Mouse (Mus musculus) liver, embryonic 13.5 days (tissue): ENCODE data around the gene Ces2b. TPM values are rescaled to one million over a fixed set of nuclear protein-coding genes. Genes with fewer than 3 reads are reported as not detected.
"Not testable (repeated sequence)": the region's sequence is repeated elsewhere in the genome, so short reads cannot be mapped to it uniquely, and the experiment has no call there.

ENCODE experiments used
- ATAC-seq: fragments of 200-750 bp; cut with Nextera tagmentation; 2 replicates; pipeline ENCODE4 v1.8.0; 2017; ENCODE audit warnings: low read depth, mild to moderate bottlenecking, moderate number of reproducible peaks, moderate library complexity
- DNase-seq: peaks from one replicate; pipeline ENCODE4 v3.0.0; 2022
- H3K27ac ChIP-seq: fragments of 300-500 bp; sonication (generic); 2 replicates; pipeline ENCODE4 v1.5.1; 2015; ENCODE audit warnings: moderate library complexity, mild to moderate bottlenecking, inconsistent platforms
- H3K27me3 ChIP-seq: fragments of 300-500 bp; sonication (generic); 2 replicates; pipeline ENCODE4 v1.6.1; 2015; ENCODE audit warnings: mild to moderate bottlenecking, inconsistent platforms
- H3K36me3 ChIP-seq: fragments of 300-500 bp; sonication (generic); 2 replicates; pipeline ENCODE4 v1.6.1; 2015; ENCODE audit warnings: mild to moderate bottlenecking, inconsistent platforms
- H3K4me1 ChIP-seq: fragments of 300-500 bp; sonication (generic); replicated peaks from 2 replicates; pipeline ENCODE4 v1.6.1; 2015; ENCODE audit warnings: inconsistent platforms
- H3K4me2 ChIP-seq: fragments of 300-500 bp; sonication (generic); 2 replicates; pipeline ENCODE4 v1.6.1; 2015; ENCODE audit warnings: inconsistent platforms, mild to moderate bottlenecking, moderate library complexity
- H3K4me3 ChIP-seq: fragments of 300-500 bp; sonication (generic); replicated peaks from 2 replicates; pipeline ENCODE4 v1.5.1; 2015; ENCODE audit warnings: mild to moderate bottlenecking, inconsistent platforms
- H3K9ac ChIP-seq: fragments of 300-500 bp; sonication (generic); 2 replicates; pipeline ENCODE4 v1.6.1; 2015; ENCODE audit warnings: mild to moderate bottlenecking, inconsistent platforms
- H3K9me3 ChIP-seq: fragments of 300-500 bp; sonication (generic); replicated peaks from 2 replicates; pipeline ENCODE4 v1.6.1; 2016; ENCODE audit warnings: inconsistent platforms
- WGBS: fragments of 180-500 bp; shearing (Covaris S2); methylation state at CpG from one replicate; pipeline ENCODE4 v1.1.7; 2015; ENCODE audit not compliant: insufficient replicate concordance; 5-methylcytosine and 5-hydroxymethylcytosine counted together
- polyA plus RNA-seq: library from polyadenylated mRNA; unstranded; fragments of >200 nt; fragmentation: Nextera tagmentation; extraction: Ambion mirVana; gene quantifications from 2 replicates; pipeline ENCODE4 v1.2.1, GENCODE M21; 2015

Ces2b gene
- polyA plus RNA-seq, 1 experiment from 2014 or later = 0.06 TPM

DNA sequence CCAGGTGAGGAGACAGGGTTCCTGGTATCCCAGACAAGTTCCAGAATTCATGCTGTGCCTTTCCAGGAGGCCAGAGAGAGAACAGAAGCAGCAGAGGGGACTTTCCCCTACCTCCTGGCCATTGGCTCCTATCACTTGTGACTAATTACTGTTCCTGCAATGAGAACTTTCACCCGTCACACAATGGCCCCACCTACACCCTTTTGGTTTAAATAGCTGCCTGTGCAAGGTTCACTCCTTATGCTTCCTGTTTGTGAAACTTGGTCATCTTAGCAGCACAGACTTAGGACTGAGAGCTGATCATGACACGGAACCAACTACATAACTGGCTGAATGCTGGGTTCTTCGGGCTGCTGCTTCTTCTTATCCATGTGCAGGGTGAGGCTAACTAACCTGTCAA lies 15.5 kb downstream of the Ces2b start, which contains the start of gene Ces2c:
Ces2c (plus strand) TSS at position 238 of the 400 bp plus-strand sequence.
- Histone ChIP-seq H3K27me3 (no peaks in the 10 kb centered on the region), H3K4me2 (no peak within 1 kb of the TSS), H3K9ac (no peak within 1 kb of the TSS), H3K4me1 (no peaks in the 10 kb centered on the region), H3K4me3 (no peak within 1 kb of the TSS), H3K9me3 (no peaks in the 10 kb centered on the region), H3K27ac (no peak within 1 kb of the TSS), H3K36me3 (no peaks in the 10 kb centered on the region)
- no peak for ATAC-seq
- WGBS = 58% methylated on average over 3 of the region's 3 CpGs
- DNase-seq = no peak

DNA sequence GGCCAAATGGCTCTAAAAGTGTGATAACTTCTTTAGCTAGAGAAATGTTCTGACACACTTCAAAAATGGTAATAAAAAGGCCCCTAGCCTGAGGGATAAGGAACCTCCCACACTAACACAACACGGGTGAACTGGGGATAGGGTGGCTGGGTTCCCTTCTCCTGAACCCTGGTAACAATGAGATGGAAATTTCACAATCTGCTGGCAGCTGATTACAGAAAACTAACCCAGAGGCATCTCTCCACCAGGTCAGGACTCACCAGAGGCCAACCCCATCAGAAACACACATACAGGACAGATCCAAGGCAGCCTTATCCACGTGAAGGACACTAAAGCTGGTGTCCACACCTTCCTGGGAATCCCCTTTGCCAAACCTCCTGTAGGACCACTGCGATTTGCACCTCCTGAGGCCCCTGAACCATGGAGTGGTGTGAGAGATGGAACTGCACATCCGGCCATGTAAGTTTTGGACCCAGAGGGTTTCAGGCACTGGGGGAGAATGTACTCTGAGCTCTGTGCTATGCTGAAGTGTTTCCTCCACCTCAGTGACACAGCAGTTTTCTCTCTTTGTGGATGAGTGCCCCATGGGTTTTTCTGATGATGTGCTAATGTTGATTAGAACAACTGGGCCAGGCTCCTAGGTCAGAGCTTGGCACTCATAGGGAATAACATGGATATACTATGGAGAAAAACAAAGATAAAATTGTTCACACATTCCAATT lies 16.5 kb downstream of the Ces2b start:
- H3K27me3 ChIP-seq = no peaks in the 10 kb centered on the region
- DNase-seq (no peak), ATAC-seq (no peak)
- H3K4me3 ChIP-seq = no peak overlapping the region
- no peaks in the 10 kb centered on the region for H3K9me3 ChIP-seq
- 42% methylated on average over 4 of the region's 4 CpGs for WGBS
- no peak overlapping the region for H3K4me2 ChIP-seq
- H3K36me3 ChIP-seq = no peaks in the 10 kb centered on the region
- H3K4me1 ChIP-seq = no peaks in the 10 kb centered on the region
- H3K9ac ChIP-seq = no peak overlapping the region
- H3K27ac ChIP-seq = no peak overlapping the region

DNA sequence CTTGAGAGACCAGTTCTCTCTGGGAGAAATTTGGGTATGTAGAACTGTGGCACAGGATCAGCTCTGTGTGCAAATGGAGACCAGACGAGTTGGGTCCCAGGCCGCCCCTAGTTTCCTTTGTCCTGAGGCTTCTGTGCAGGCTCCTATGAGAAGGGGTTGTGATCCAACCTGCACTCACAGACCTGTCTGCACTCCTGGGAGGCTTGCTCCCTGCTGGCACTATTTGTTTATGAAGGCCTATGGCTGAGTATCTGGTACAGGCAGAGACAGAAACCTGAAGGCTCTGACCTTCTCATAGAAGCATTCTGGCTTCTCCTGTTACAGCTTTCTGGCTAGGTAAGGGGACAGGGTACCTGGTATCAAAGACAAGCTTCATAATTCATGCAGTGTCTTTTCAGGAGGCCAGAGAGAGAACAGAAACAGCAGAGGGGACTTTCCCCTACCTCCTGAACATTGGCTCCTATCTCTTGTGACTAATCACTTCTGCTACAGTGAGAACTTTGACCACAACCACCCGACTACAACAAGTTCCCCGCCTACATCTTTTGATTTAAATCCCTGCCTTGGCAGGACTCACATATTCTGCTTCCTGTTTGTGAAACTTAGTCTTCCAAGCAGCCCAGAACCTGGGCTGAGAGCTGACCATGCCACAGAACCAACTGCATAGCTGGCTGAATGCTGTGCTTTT lies 35.6 kb downstream of the Ces2b start:
- WGBS = no CpG with 5 or more reads among the region's 4 CpGs
- ATAC-seq, DNase-seq, H3K27ac ChIP-seq, H3K36me3 ChIP-seq, H3K27me3 ChIP-seq, H3K4me1 ChIP-seq, H3K9ac ChIP-seq, H3K4me3 ChIP-seq, H3K4me2 ChIP-seq, H3K9me3 ChIP-seq: not testable (repeated sequence)

DNA sequence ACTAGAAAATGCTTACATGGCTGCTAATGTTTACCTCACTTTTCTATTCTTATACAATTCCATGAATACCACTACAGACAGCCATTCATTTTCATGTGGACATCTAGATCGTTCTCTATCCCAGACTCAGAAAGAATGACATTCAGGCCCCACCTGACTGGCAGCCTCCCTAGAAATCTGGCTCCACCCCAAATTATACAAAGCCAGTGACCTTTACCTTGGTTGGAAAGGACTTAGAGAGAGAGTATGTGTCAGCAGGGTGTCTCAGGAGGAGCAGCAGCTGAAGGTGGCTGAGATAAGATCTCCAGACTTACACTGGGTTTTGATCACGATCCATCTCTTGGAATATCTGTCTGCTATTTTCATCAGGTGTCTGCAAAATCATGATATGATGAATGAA lies 37.5 kb downstream of the Ces2b start:
- not testable (repeated sequence) for H3K27me3 ChIP-seq, H3K4me1 ChIP-seq, H3K4me2 ChIP-seq, ATAC-seq, H3K9me3 ChIP-seq, DNase-seq, H3K9ac ChIP-seq, H3K36me3 ChIP-seq, H3K4me3 ChIP-seq, H3K27ac ChIP-seq
- no CpG with 5 or more reads among the region's 2 CpGs for WGBS

DNA sequence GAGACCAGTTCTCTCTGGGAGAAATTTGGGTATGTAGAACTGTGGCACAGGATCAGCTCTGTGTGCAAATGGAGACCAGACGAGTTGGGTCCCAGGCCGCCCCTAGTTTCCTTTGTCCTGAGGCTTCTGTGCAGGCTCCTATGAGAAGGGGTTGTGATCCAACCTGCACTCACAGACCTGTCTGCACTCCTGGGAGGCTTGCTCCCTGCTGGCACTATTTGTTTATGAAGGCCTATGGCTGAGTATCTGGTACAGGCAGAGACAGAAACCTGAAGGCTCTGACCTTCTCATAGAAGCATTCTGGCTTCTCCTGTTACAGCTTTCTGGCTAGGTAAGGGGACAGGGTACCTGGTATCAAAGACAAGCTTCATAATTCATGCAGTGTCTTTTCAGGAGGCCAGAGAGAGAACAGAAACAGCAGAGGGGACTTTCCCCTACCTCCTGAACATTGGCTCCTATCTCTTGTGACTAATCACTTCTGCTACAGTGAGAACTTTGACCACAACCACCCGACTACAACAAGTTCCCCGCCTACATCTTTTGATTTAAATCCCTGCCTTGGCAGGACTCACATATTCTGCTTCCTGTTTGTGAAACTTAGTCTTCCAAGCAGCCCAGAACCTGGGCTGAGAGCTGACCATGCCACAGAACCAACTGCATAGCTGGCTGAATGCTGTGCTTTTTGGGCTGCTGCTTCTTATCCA lies 55.0 kb downstream of the Ces2b start:
- H3K9ac ChIP-seq, H3K27me3 ChIP-seq, H3K9me3 ChIP-seq, DNase-seq, H3K4me3 ChIP-seq, H3K36me3 ChIP-seq, H3K27ac ChIP-seq, H3K4me1 ChIP-seq, H3K4me2 ChIP-seq, ATAC-seq: not testable (repeated sequence)
- no CpG with 5 or more reads among the region's 4 CpGs for WGBS

Other genes starting within 250 kb of the Ces2b start
- 4.4 and 5.7 TPM in 2 replicates for gene Pdp2, start 240.1 kb upstream of the Ces2b start, polyA plus RNA-seq
- not detected in 2 replicates for gene Cdh16, start 207.2 kb upstream of the Ces2b start, polyA plus RNA-seq
- 0.75 and 0.82 TPM in 2 replicates for gene Rrad, start 200.2 kb upstream of the Ces2b start, polyA plus RNA-seq
- 64.9 and 65.0 TPM in 2 replicates for gene Ciao2b, start 189.6 kb upstream of the Ces2b start, polyA plus RNA-seq
- 5.9 and 6.7 TPM in 2 replicates for gene Ces2a, start 97.6 kb upstream of the Ces2b start, polyA plus RNA-seq
- not detected in 2 replicates for gene Ces2c, start 15.5 kb downstream of the Ces2b start, polyA plus RNA-seq
- 0.64 and 0.73 TPM in 2 replicates for gene Ces2e, start 94.7 kb downstream of the Ces2b start, polyA plus RNA-seq
- not detected in 2 replicates for gene Ces2f, start 115.8 kb downstream of the Ces2b start, polyA plus RNA-seq
- gene Ces2g, start 130.1 kb downstream of the Ces2b start, polyA plus RNA-seq = 10.2 and 11.7 TPM in 2 replicates
- 0.05 TPM in 1 of 2 replicates, not detected in the other for gene Ces2h, start 169.3 kb downstream of the Ces2b start, polyA plus RNA-seq
- 0.09 and 0.24 TPM in 2 replicates for gene Ces3a, start 217.0 kb downstream of the Ces2b start, polyA plus RNA-seq